Mouse (Mus musculus) liver, adult 2 months (tissue): ENCODE measurements around the gene Syp. TPM values are rescaled to one million over a fixed set of nuclear protein-coding genes. Genes with fewer than 3 reads are reported as not detected.
A peak's percentile ranks its signal among the peaks of the same experiment; 100 is the strongest.

Experiments
- DNase-seq: peaks from one replicate; pipeline ENCODE4 v3.0.0-alpha.2; 2011; ENCODE audit warnings: low read depth, low spot score; ENCODE audit errors: extremely low read depth
- H3K27ac ChIP-seq: fragments of 200-500 bp; replicated peaks from 2 replicates; pipeline ENCODE4 v1.5.1; 2012; ENCODE audit warnings: low read depth, mild to moderate bottlenecking, control low read depth, inconsistent platforms, low read length; ENCODE audit not compliant: insufficient read depth
- H3K27me3 ChIP-seq: fragments of 200-500 bp; 2 replicates; pipeline ENCODE4 v1.6.1; 2012; ENCODE audit warnings: mild to moderate bottlenecking, moderate library complexity, low read length, inconsistent platforms; ENCODE audit not compliant: control insufficient read depth, insufficient read depth
- H3K36me3 ChIP-seq: fragments of 200-500 bp; 2 replicates; pipeline ENCODE4 v1.6.1; 2012; ENCODE audit warnings: low read length, inconsistent platforms; ENCODE audit not compliant: control insufficient read depth, insufficient read depth
- H3K4me1 ChIP-seq: fragments of 200-500 bp; 2 replicates; pipeline ENCODE4 v1.6.1; 2011; ENCODE audit warnings: low read length; ENCODE audit not compliant: control insufficient read depth, insufficient read depth
- H3K4me3 ChIP-seq: fragments of 200-500 bp; 2 replicates; pipeline ENCODE4 v1.5.1; 2011; ENCODE audit warnings: low read depth, mild to moderate bottlenecking, control low read depth, low read length, moderate library complexity; ENCODE audit not compliant: insufficient read depth
- H3K79me2 ChIP-seq: fragments of 200-500 bp; 2 replicates; pipeline ENCODE4 v1.6.1; 2012; ENCODE audit warnings: inconsistent platforms, mild to moderate bottlenecking, low read length, moderate library complexity; ENCODE audit not compliant: control insufficient read depth, insufficient read depth
- H3K9ac ChIP-seq: fragments of 200-500 bp; 2 replicates; pipeline ENCODE4 v1.6.1; 2012; ENCODE audit warnings: low read depth, mild to moderate bottlenecking, control low read depth, inconsistent platforms, low read length
- CTCF ChIP-seq: fragments of 200-500 bp; IDR thresholded peaks from 2 replicates; pipeline ENCODE4 v1.5.1; 2011; ENCODE audit warnings: low read depth, low read length, control low read depth
- POLR2A ChIP-seq: fragments of 200-500 bp; IDR thresholded peaks from 2 replicates; pipeline ENCODE4 v1.6.1; 2011; ENCODE audit warnings: low read length, control low read depth; ENCODE audit not compliant: insufficient read depth; ENCODE audit errors: extremely low read depth
- WGBS: fragments of 180-500 bp; shearing (Covaris S2); methylation state at CpG from one replicate; pipeline ENCODE4 v1.1.7; 2018; 5-methylcytosine and 5-hydroxymethylcytosine counted together
- polyA plus RNA-seq: library from polyadenylated mRNA; depleted of rRNA; stranded (reverse); fragments of >200 nt; gene quantifications from 2 replicates; pipeline ENCODE4 v1.2.3, GENCODE M21; 2012
- total RNA-seq: library from RNA; depleted of rRNA; stranded (reverse); fragments of >200 nt; gene quantifications from 2 replicates; pipeline ENCODE4 v1.2.3, GENCODE M21; 2014

Syp gene
- total and polyA plus RNA-seq, 2 experiments, result 0.42 to 0.46 TPM

- no peak within 1 kb of the TSS for H3K9ac ChIP-seq
- no peak within 1 kb of the TSS for H3K27ac ChIP-seq
- DNase-seq, result no peak
- TF ChIP-seq POLR2A (no peak), CTCF (no peak)
- peaks cover 2% of the 10 kb centered on the region; the same call in 1 of the 2 replicates for H3K27me3 ChIP-seq
- no peak within 1 kb of the TSS for H3K4me3 ChIP-seq
- 85% methylated on average over 6 of the region's 6 CpGs for WGBS
- no peaks in the 10 kb centered on the region for H3K79me2 ChIP-seq
- H3K36me3 ChIP-seq, result no peaks in the 10 kb centered on the region
- no peaks in the 10 kb centered on the region for H3K4me1 ChIP-seq
Measured at GRCm38 (mm10) chrX:7606783-7607182, 31.5 kb upstream of the Syp start, which contains the start of gene Cacna1f. TSS of gene Cacna1f (plus strand) at chrX:7607083.

- Histone ChIP-seq H3K9ac (no peak overlapping the region), H3K4me3 (no peak overlapping the region), H3K27me3 (peaks cover 2% of the 10 kb centered on the region; the same call in 1 of the 2 replicates), H3K4me1 (no peaks in the 10 kb centered on the region), H3K27ac (no peak overlapping the region), H3K79me2 (no peaks in the 10 kb centered on the region), H3K36me3 (no peaks in the 10 kb centered on the region)
- WGBS, result 6% methylated on average over 21 of the region's 21 CpGs
- no peak for DNase-seq
- no peak for TF ChIP-seq CTCF
- TF ChIP-seq POLR2A, result no peak
Measured at GRCm38 (mm10) chrX:7610035-7610434, 28.2 kb upstream of the Syp start.

DNA sequence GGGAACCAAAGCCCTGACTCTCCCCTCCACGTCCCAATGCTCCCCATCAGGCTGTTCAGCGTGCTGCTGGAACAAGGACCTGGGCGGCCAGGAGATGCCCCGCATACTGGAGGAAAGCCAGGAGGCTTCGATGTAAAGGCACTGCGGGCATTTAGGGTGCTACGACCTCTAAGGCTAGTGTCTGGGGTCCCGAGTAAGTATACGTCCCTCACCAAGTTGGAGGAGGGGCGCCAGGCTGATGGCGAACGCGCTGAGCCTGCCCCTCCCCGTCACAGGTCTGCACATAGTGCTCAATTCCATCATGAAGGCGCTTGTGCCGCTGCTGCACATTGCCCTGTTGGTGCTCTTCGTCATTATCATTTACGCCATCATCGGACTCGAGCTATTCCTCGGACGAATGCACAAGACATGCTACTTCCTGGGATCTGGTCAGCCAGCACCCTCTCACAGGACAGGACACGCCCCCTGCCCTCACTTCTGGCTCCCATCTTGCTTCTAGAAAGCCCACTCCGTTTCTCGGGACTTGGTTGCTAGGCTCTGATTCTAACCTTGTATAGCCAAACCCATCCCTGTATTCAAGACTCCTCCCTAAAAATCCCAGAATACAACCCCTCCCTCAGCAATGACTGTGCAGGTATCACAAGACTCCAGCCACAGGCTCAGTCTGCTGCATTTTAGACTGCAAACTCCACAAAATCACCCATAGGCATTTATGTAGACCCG, 27.6 kb upstream of the Syp start:
- TF ChIP-seq POLR2A (no peak), CTCF (no peak)
- H3K27me3 ChIP-seq, result peaks cover 2% of the 10 kb centered on the region; the same call in 1 of the 2 replicates
- H3K36me3 ChIP-seq, result no peaks in the 10 kb centered on the region
- no peak overlapping the region for H3K9ac ChIP-seq
- H3K4me1 ChIP-seq, result no peaks in the 10 kb centered on the region
- DNase-seq, result no peak
- no peak overlapping the region for H3K27ac ChIP-seq
- peak overlapping the region; percentile 17; the same call in 1 of the 2 replicates for H3K4me3 ChIP-seq
- H3K79me2 ChIP-seq, result no peaks in the 10 kb centered on the region
- WGBS, result 5% methylated on average over 23 of the region's 26 CpGs

GRCm38 (mm10) chrX:7617889-7618551, 20.3 kb upstream of the Syp start:
- Histone ChIP-seq H3K79me2 (no peaks in the 10 kb centered on the region), H3K4me1 (no peaks in the 10 kb centered on the region), H3K4me3 (no peak overlapping the region), H3K27me3 (no peaks in the 10 kb centered on the region), H3K27ac (no peak overlapping the region), H3K9ac (no peak overlapping the region), H3K36me3 (no peaks in the 10 kb centered on the region)
- TF ChIP-seq CTCF (no peak), POLR2A (no peak)
- WGBS, result 80% methylated on average over 12 of the region's 12 CpGs
- DNase-seq, result no peak

DNA sequence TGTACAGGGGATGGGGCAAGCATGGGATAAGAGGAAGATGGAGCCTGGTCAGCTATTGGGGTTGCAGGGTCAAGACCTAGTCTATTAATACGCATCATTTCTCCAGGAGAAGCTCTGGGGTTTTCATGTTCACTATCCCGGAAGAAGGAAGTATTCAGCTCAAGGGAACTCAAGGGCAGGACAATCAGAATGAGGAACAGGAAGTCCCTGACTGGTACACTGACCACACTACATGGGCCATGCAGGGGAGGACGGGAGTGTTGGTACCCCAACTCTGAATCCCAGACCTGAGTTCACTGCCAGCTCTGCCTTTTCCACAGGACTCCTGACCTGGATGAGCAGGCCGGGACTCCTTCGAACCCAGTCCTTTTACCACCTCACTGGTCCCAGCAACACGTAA, 5.7 kb upstream of the Syp start:
- no peaks in the 10 kb centered on the region for H3K79me2 ChIP-seq
- no peak overlapping the region for H3K9ac ChIP-seq
- no peaks in the 10 kb centered on the region for H3K4me1 ChIP-seq
- H3K27me3 ChIP-seq, result no peaks in the 10 kb centered on the region; the same call in 1 of the 2 replicates
- TF ChIP-seq POLR2A (no peak), CTCF (no peak)
- no peak for DNase-seq
- 90% methylated on average over 6 of the region's 6 CpGs for WGBS
- H3K36me3 ChIP-seq, result no peaks in the 10 kb centered on the region
- no peak overlapping the region for H3K4me3 ChIP-seq
- no peak overlapping the region for H3K27ac ChIP-seq

DNA sequence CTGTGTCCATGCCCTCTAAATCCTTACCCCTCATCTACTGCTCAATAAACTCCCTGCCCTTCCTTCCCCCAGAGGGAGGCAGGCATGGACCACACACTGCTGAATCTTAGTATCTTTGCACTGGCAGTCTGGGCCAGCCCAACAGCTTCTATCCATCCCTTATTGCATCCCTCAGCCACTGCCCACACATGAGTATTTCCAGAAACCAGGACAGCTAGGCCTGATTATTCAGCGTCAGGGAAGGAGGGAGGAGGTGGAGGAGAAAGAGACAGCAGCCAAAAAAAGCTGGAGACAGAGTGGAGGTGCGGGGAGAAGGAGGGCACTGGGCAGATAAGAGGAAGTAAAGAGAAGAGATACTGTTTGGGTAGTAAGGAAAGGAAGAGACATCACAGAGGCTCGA, 3.2 kb upstream of the Syp start:
- H3K36me3 ChIP-seq, result no peaks in the 10 kb centered on the region
- TF ChIP-seq CTCF, result no peak
- no peak for TF ChIP-seq POLR2A
- H3K4me3 ChIP-seq, result no peak overlapping the region
- DNase-seq, result no peak
- H3K27me3 ChIP-seq, result no peaks in the 10 kb centered on the region; the same call in 1 of the 2 replicates
- no peak overlapping the region for H3K9ac ChIP-seq
- no peaks in the 10 kb centered on the region for H3K4me1 ChIP-seq
- H3K79me2 ChIP-seq, result no peaks in the 10 kb centered on the region
- 57% methylated on average over 3 of the region's 3 CpGs for WGBS
- H3K27ac ChIP-seq, result no peak overlapping the region
